In genomic region chr13:49546517-49546916, GRCm38 (mm10) we compare ENCODE assay signal across 12 mouse cellular contexts. TPM values are rescaled to one million over a fixed set of nuclear protein-coding genes. Genes with fewer than 3 reads are reported as not detected.
DNase-seq lines count a peak whose midpoint lies in the region; ATAC-seq and TF ChIP-seq lines count a peak whose summit lies in the region.
"Had no signal": no experiment of that assay in that cellular context is flagged by ENCODE, and none has a peak within 500 bp of the region (broad histone marks: within the 10 kb centered on the region; RNA-seq: fewer than 3 reads in every experiment).

No protein-coding gene starts in this region.

- H3K9ac ChIP-seq in embryonic facial prominence, embryonic 12.5 days = no peak overlapping the region
- H3K9ac ChIP-seq in intestine, embryonic 16.5 days (ENCODE audit: low read depth, low read length) = no peak overlapping the region
- H3K9ac ChIP-seq in lung, postnatal 0 days (replicated peaks; ENCODE audit: low read depth) = no peak overlapping the region
- no peak overlapping the region for H3K9ac ChIP-seq in neural tube, embryonic 15.5 days (replicated peaks)
- H3K9ac ChIP-seq: liver, postnatal 0 days had no signal

- no peaks in the 10 kb centered on the region for H3K9me3 ChIP-seq in embryonic facial prominence, embryonic 12.5 days
- H3K9me3 ChIP-seq in embryonic facial prominence, embryonic 10.5 days = no peaks in the 10 kb centered on the region
- no peaks in the 10 kb centered on the region for H3K9me3 ChIP-seq in intestine, embryonic 16.5 days (ENCODE audit: control insufficient read depth, low read length)
- no peaks in the 10 kb centered on the region for H3K9me3 ChIP-seq in lung, postnatal 0 days (ENCODE audit: low read length)
- H3K9me3 ChIP-seq in neural tube, embryonic 15.5 days (replicated peaks) = no peaks in the 10 kb centered on the region
- H3K9me3 ChIP-seq: forebrain, embryonic 10.5 days had no signal

- no peak overlapping the region; the same call in 1 of the 2 replicates for H3K4me2 ChIP-seq in embryonic facial prominence, embryonic 12.5 days (replicated peaks)
- H3K4me2 ChIP-seq in intestine, embryonic 16.5 days (ENCODE audit: low read depth, low read length) = no peak overlapping the region
- no peak overlapping the region for H3K4me2 ChIP-seq in lung, postnatal 0 days (replicated peaks; ENCODE audit: low read depth, low read length)
- no peak overlapping the region for H3K4me2 ChIP-seq in neural tube, embryonic 15.5 days

- TF ChIP-seq EP300 in lung, postnatal 0 days (IDR thresholded peaks at IDR 0.05) = no peak

- H3K36me3 ChIP-seq in embryonic facial prominence, embryonic 12.5 days = no peaks in the 10 kb centered on the region
- no peaks in the 10 kb centered on the region for H3K36me3 ChIP-seq in embryonic facial prominence, embryonic 10.5 days (replicated peaks)
- no peaks in the 10 kb centered on the region for H3K36me3 ChIP-seq in intestine, embryonic 16.5 days (ENCODE audit: control insufficient read depth, insufficient read depth, low read length)
- no peaks in the 10 kb centered on the region for H3K36me3 ChIP-seq in lung, postnatal 0 days (ENCODE audit: insufficient read depth, low read length)
- H3K36me3 ChIP-seq in neural tube, embryonic 15.5 days = no peaks in the 10 kb centered on the region
- H3K36me3 ChIP-seq: forebrain, embryonic 10.5 days had no signal

- no peak for DNase-seq in embryonic facial prominence, embryonic 10.5 days (ENCODE audit: low spot score)
- peak; percentile 44 for DNase-seq in lung, postnatal 0 days (ENCODE audit: low spot score)
- DNase-seq in layer of hippocampus, adult 18-20 months (ENCODE audit: low spot score in 2 of 2) = no peak
- DNase-seq: cerebellum, adult 9-10 months; liver, postnatal 0 days had no signal

- H3K27ac ChIP-seq in embryonic facial prominence, embryonic 12.5 days = peak overlapping the region; percentile 77; the same call in 1 of the 2 replicates
- H3K27ac ChIP-seq in embryonic facial prominence, embryonic 10.5 days (replicated peaks) = no peak overlapping the region
- peak overlapping the region; percentile 84 for H3K27ac ChIP-seq in embryonic fibroblast, embryonic 13.5 days (ENCODE audit: insufficient read depth, low read length)
- peak overlapping the region; percentile 73 for H3K27ac ChIP-seq in intestine, embryonic 16.5 days (ENCODE audit: low read length)
- H3K27ac ChIP-seq in lung, postnatal 0 days (ENCODE audit: low read length) = no peak overlapping the region
- H3K27ac ChIP-seq in neural tube, embryonic 15.5 days (replicated peaks) = no peak overlapping the region
- H3K27ac ChIP-seq: forebrain, embryonic 10.5 days had no signal

- 67% methylated on average over 1 of the region's 1 CpGs for WGBS in embryonic facial prominence, embryonic 12.5 days
- 79% methylated on average over 1 of the region's 1 CpGs for WGBS in embryonic facial prominence, embryonic 10.5 days
- 44% methylated on average over 1 of the region's 1 CpGs for WGBS in intestine, embryonic 16.5 days
- WGBS in lung, postnatal 0 days = 72% methylated on average over 1 of the region's 1 CpGs
- WGBS in neural tube, embryonic 15.5 days = 70% methylated on average over 1 of the region's 1 CpGs

- H3K4me3 ChIP-seq in embryonic facial prominence, embryonic 12.5 days = no peak overlapping the region
- no peak overlapping the region for H3K4me3 ChIP-seq in embryonic facial prominence, embryonic 10.5 days
- no peak overlapping the region for H3K4me3 ChIP-seq in embryonic fibroblast, embryonic 13.5 days (ENCODE audit: insufficient read depth, low read length)
- H3K4me3 ChIP-seq in intestine, embryonic 16.5 days (ENCODE audit: low read length) = no peak overlapping the region
- H3K4me3 ChIP-seq in lung, postnatal 0 days (ENCODE audit: low read depth, low read length) = no peak overlapping the region
- H3K4me3 ChIP-seq in neural tube, embryonic 15.5 days (replicated peaks) = no peak overlapping the region
- H3K4me3 ChIP-seq: forebrain, embryonic 10.5 days had no signal

- no peaks in the 10 kb centered on the region for H3K27me3 ChIP-seq in embryonic facial prominence, embryonic 12.5 days
- H3K27me3 ChIP-seq in embryonic facial prominence, embryonic 10.5 days (replicated peaks; ENCODE audit: low read depth, poor library complexity, severe bottlenecking) = no peaks in the 10 kb centered on the region
- H3K27me3 ChIP-seq in intestine, embryonic 16.5 days (replicated peaks; ENCODE audit: control insufficient read depth, insufficient read depth, low read length) = no peaks in the 10 kb centered on the region
- H3K27me3 ChIP-seq in lung, postnatal 0 days (replicated peaks; ENCODE audit: insufficient read depth, low read length) = no peaks in the 10 kb centered on the region
- H3K27me3 ChIP-seq in neural tube, embryonic 15.5 days (replicated peaks) = no peaks in the 10 kb centered on the region

- 0 out of 2 replicates have a peak, but pooled peaks cover 4% of the 10 kb centered on the region for H3K4me1 ChIP-seq in embryonic facial prominence, embryonic 12.5 days
- peaks cover 5% of the 10 kb centered on the region; the same call in 1 of the 2 replicates for H3K4me1 ChIP-seq in embryonic facial prominence, embryonic 10.5 days
- peaks cover 14% of the 10 kb centered on the region for H3K4me1 ChIP-seq in embryonic fibroblast, embryonic 13.5 days (ENCODE audit: control insufficient read depth, insufficient read depth, low read length)
- H3K4me1 ChIP-seq in intestine, embryonic 16.5 days (ENCODE audit: control insufficient read depth, insufficient read depth, low read length) = no peaks in the 10 kb centered on the region
- no peaks in the 10 kb centered on the region for H3K4me1 ChIP-seq in lung, postnatal 0 days (ENCODE audit: insufficient read depth, low read depth, low read length)
- H3K4me1 ChIP-seq in neural tube, embryonic 15.5 days = no peaks in the 10 kb centered on the region
- H3K4me1 ChIP-seq: forebrain, embryonic 10.5 days had no signal

- no peak for TF ChIP-seq CTCF in embryonic fibroblast, embryonic 13.5 days (IDR thresholded peaks at IDR 0.05; ENCODE audit: borderline replicate concordance, insufficient read depth, low read length)
- TF ChIP-seq CTCF in lung, postnatal 0 days (IDR thresholded peaks at IDR 0.05) = no peak

- no peak for ATAC-seq in embryonic facial prominence, embryonic 12.5 days (ENCODE audit: insufficient number of reproducible peaks, insufficient read depth, low FRiP score, low TSS enrichment)
- ATAC-seq in intestine, embryonic 16.5 days = peak; percentile 50
- peak; percentile 47; the same call in 1 of the 2 replicates for ATAC-seq in lung, postnatal 0 days
- ATAC-seq in activated CD4-positive, CD25-positive, alpha-beta regulatory T cell, adult 4 months = no peak
- ATAC-seq in neural tube, embryonic 15.5 days (ENCODE audit: low FRiP score) = no peak
- ATAC-seq: liver, postnatal 0 days had no signal

- no peak for TF ChIP-seq POLR2A in embryonic fibroblast, embryonic 13.5 days (IDR thresholded peaks at IDR 0.05; ENCODE audit: low read depth, low read length)

RNA-seq across cellular contexts. Expression of gene Aspn, which starts 2.3 kb away (rescaled TPM):
- polyA plus RNA-seq in embryonic facial prominence, embryonic 12.5 days (2016; fragmentation: Nextera tagmentation; extraction: Ambion mirVana) = 14.6 and 16.6 TPM in 2 replicates
- 0.12 and 0.35 TPM in 2 replicates for polyA plus RNA-seq in embryonic facial prominence, embryonic 10.5 days (2016; fragmentation: Nextera tagmentation; extraction: Ambion mirVana)
- polyA plus RNA-seq in embryonic fibroblast, embryonic 13.5 days (2011; ENCODE audit: insufficient read length, low read depth, missing spikeins) = 134 and 402 TPM in 2 replicates
- 25.7 and 27.1 TPM in 2 replicates for polyA plus RNA-seq in intestine, embryonic 16.5 days (2015; fragmentation: Nextera tagmentation; extraction: Ambion mirVana)
- 102 and 115 TPM in 2 replicates for polyA plus RNA-seq in lung, postnatal 0 days (2015; fragmentation: Nextera tagmentation; extraction: Ambion mirVana)
- under 1 TPM; 0.27 to 0.46 TPM for polyA plus RNA-seq in activated CD4-positive, CD25-positive, alpha-beta regulatory T cell, adult 4 months (2017; shearing (Covaris generic))
- polyA plus RNA-seq in neural tube, embryonic 15.5 days (2015; fragmentation: Nextera tagmentation; extraction: Ambion mirVana) = 6.1 and 6.5 TPM in 2 replicates
- total RNA-seq in layer of hippocampus, adult 18-20 months (2021) = under 1 TPM; 0.62 to 0.91 TPM
- total RNA-seq: MEL had no signal

RNA-seq across cellular contexts. Expression of gene Omd, which starts 35.7 kb away (rescaled TPM):
- polyA plus RNA-seq in embryonic facial prominence, embryonic 12.5 days (2016; fragmentation: Nextera tagmentation; extraction: Ambion mirVana) = 2.5 and 2.8 TPM in 2 replicates
- polyA plus RNA-seq in embryonic facial prominence, embryonic 10.5 days (2016; fragmentation: Nextera tagmentation; extraction: Ambion mirVana) = 1.2 TPM in 2 replicates
- 1.8 and 8.3 TPM in 2 replicates for polyA plus RNA-seq in embryonic fibroblast, embryonic 13.5 days (2011; ENCODE audit: insufficient read length, low read depth, missing spikeins)
- 0.69 and 1.0 TPM in 2 replicates for polyA plus RNA-seq in intestine, embryonic 16.5 days (2015; fragmentation: Nextera tagmentation; extraction: Ambion mirVana)
- polyA plus RNA-seq in lung, postnatal 0 days (2015; fragmentation: Nextera tagmentation; extraction: Ambion mirVana) = 0.54 and 0.74 TPM in 2 replicates
- polyA plus RNA-seq in activated CD4-positive, CD25-positive, alpha-beta regulatory T cell, adult 4 months (2017; shearing (Covaris generic)) = under 1 TPM; 0.41 to 0.65 TPM
- 0.70 and 1.00 TPM in 2 replicates for polyA plus RNA-seq in neural tube, embryonic 15.5 days (2015; fragmentation: Nextera tagmentation; extraction: Ambion mirVana)
- total RNA-seq in layer of hippocampus, adult 18-20 months (2021) = under 1 TPM; 0.28 to 0.42 TPM

RNA-seq across cellular contexts. Expression of gene Ecm2, which starts 41.9 kb away (rescaled TPM):
- 0.64 and 0.69 TPM in 2 replicates for polyA plus RNA-seq in embryonic facial prominence, embryonic 12.5 days (2016; fragmentation: Nextera tagmentation; extraction: Ambion mirVana)
- polyA plus RNA-seq in embryonic facial prominence, embryonic 10.5 days (2016; fragmentation: Nextera tagmentation; extraction: Ambion mirVana) = 0.40 and 0.47 TPM in 2 replicates
- polyA plus RNA-seq in embryonic fibroblast, embryonic 13.5 days (2011; ENCODE audit: insufficient read length, low read depth, missing spikeins) = 0.55 and 1.7 TPM in 2 replicates
- polyA plus RNA-seq in intestine, embryonic 16.5 days (2015; fragmentation: Nextera tagmentation; extraction: Ambion mirVana) = 0.62 and 0.82 TPM in 2 replicates
- 3.1 and 3.6 TPM in 2 replicates for polyA plus RNA-seq in lung, postnatal 0 days (2015; fragmentation: Nextera tagmentation; extraction: Ambion mirVana)
- polyA plus RNA-seq in activated CD4-positive, CD25-positive, alpha-beta regulatory T cell, adult 4 months (2017; shearing (Covaris generic)) = under 1 TPM; 0.08 to 0.26 TPM
- polyA plus RNA-seq in neural tube, embryonic 15.5 days (2015; fragmentation: Nextera tagmentation; extraction: Ambion mirVana) = 1.9 and 2.2 TPM in 2 replicates
- 1 to 10 TPM; 6.5 to 8.0 TPM for total RNA-seq in layer of hippocampus, adult 18-20 months (2021)

RNA-seq across cellular contexts. Expression of gene Tes3-ps, which starts 53.4 kb away (rescaled TPM):
- 1.3 and 1.4 TPM in 2 replicates for polyA plus RNA-seq in embryonic facial prominence, embryonic 12.5 days (2016; fragmentation: Nextera tagmentation; extraction: Ambion mirVana)
- polyA plus RNA-seq in embryonic facial prominence, embryonic 10.5 days (2016; fragmentation: Nextera tagmentation; extraction: Ambion mirVana) = 1.4 and 1.9 TPM in 2 replicates
- 2.9 and 4.2 TPM in 2 replicates for polyA plus RNA-seq in embryonic fibroblast, embryonic 13.5 days (2011; ENCODE audit: insufficient read length, low read depth, missing spikeins)
- polyA plus RNA-seq in intestine, embryonic 16.5 days (2015; fragmentation: Nextera tagmentation; extraction: Ambion mirVana) = 0.56 and 0.67 TPM in 2 replicates
- polyA plus RNA-seq in lung, postnatal 0 days (2015; fragmentation: Nextera tagmentation; extraction: Ambion mirVana) = 0.35 and 0.49 TPM in 2 replicates
- polyA plus RNA-seq in activated CD4-positive, CD25-positive, alpha-beta regulatory T cell, adult 4 months (2017; shearing (Covaris generic)) = 1 to 10 TPM; 6.6 to 7.3 TPM
- polyA plus RNA-seq in neural tube, embryonic 15.5 days (2015; fragmentation: Nextera tagmentation; extraction: Ambion mirVana) = 0.58 and 0.72 TPM in 2 replicates
- 1 to 10 TPM; 1.4 to 1.5 TPM for total RNA-seq in layer of hippocampus, adult 18-20 months (2021)

Comparison
In these comparisons a context has a peak if more than half of its experiments do, and no peak if none do; other contexts are left out.
1. H3K27ac ChIP-seq: peak in embryonic facial prominence, embryonic 12.5 days (single experiment), embryonic fibroblast, embryonic 13.5 days (single experiment) and intestine, embryonic 16.5 days (single experiment); none in embryonic facial prominence, embryonic 10.5 days (single experiment), lung, postnatal 0 days (single experiment) and neural tube, embryonic 15.5 days (single experiment).
2. ATAC-seq: peak in intestine, embryonic 16.5 days (single experiment) and lung, postnatal 0 days (single experiment); none in embryonic facial prominence, embryonic 12.5 days (single experiment), activated CD4-positive, CD25-positive, alpha-beta regulatory T cell, adult 4 months (single experiment) and neural tube, embryonic 15.5 days (single experiment).